Mouse (Mus musculus): ENCODE measurements around the gene Lhfpl3. TPM values are rescaled to one million over a fixed set of nuclear protein-coding genes. Genes with fewer than 3 reads are reported as not detected.

The Lhfpl3 gene
- polyA plus RNA-seq, 1 experiment from 2014 or later: not detected

Small RNAs within 50 kb of the gene (microRNA-seq; reads per million reads assigned to microRNA genes)
- gene Gm28022 (not detected), gene Gm44363 (not detected)

Other genes with a start within 250 kb of the Lhfpl3 start
- 63.0 and 76.5 TPM in 2 replicates for gene Orc5, start 195.6 kb upstream of the Lhfpl3 start, polyA plus RNA-seq (2015; fragmentation: Nextera tagmentation; extraction: Ambion mirVana)